Mouse (Mus musculus) neural tube, embryonic 15.5 days (tissue): Measurements from ENCODE around the gene Wdr81. TPM values are rescaled to one million over a fixed set of nuclear protein-coding genes. Genes with fewer than 3 reads are reported as not detected.
A peak's percentile ranks its signal among the peaks of the same experiment; 100 is the strongest.

ENCODE experiments used
- ATAC-seq: fragments of 200-750 bp; cut with Nextera tagmentation; 2 replicates; pipeline ENCODE4 v1.8.0; 2017; ENCODE audit warnings: mild to moderate bottlenecking, moderate TSS enrichment, moderate library complexity; ENCODE audit not compliant: low FRiP score
- H3K27ac ChIP-seq: fragments of 300-500 bp; sonication (generic); replicated peaks from 2 replicates; pipeline ENCODE4 v1.5.1; 2015; ENCODE audit warnings: mild to moderate bottlenecking, inconsistent platforms
- H3K27me3 ChIP-seq: fragments of 300-500 bp; sonication (generic); replicated peaks from 2 replicates; pipeline ENCODE4 v1.6.1; 2015; ENCODE audit warnings: inconsistent platforms
- H3K36me3 ChIP-seq: fragments of 300-500 bp; sonication (generic); 2 replicates; pipeline ENCODE4 v1.6.1; 2015; ENCODE audit warnings: inconsistent platforms
- H3K4me1 ChIP-seq: fragments of 300-500 bp; sonication (generic); 2 replicates; pipeline ENCODE4 v1.6.1; 2015; ENCODE audit warnings: inconsistent platforms
- H3K4me2 ChIP-seq: fragments of 300-500 bp; sonication (generic); 2 replicates; pipeline ENCODE4 v1.6.1; 2015; ENCODE audit warnings: inconsistent platforms, mild to moderate bottlenecking, moderate library complexity
- H3K4me3 ChIP-seq: fragments of 300-500 bp; sonication (generic); replicated peaks from 2 replicates; pipeline ENCODE4 v1.5.1; 2015; ENCODE audit warnings: mild to moderate bottlenecking, inconsistent platforms
- H3K9ac ChIP-seq: fragments of 300-500 bp; sonication (generic); replicated peaks from 2 replicates; pipeline ENCODE4 v1.6.1; 2015; ENCODE audit warnings: mild to moderate bottlenecking, inconsistent platforms
- H3K9me3 ChIP-seq: fragments of 300-500 bp; sonication (generic); replicated peaks from 2 replicates; pipeline ENCODE4 v1.6.1; 2016; ENCODE audit warnings: inconsistent platforms
- WGBS: fragments of 180-500 bp; shearing (Covaris S2); methylation state at CpG from one replicate; pipeline ENCODE4 v1.1.7; 2015; ENCODE audit warnings: mixed read lengths; 5-methylcytosine and 5-hydroxymethylcytosine counted together
- polyA plus RNA-seq: library from polyadenylated mRNA; unstranded; fragments of >200 nt; fragmentation: Nextera tagmentation; extraction: Ambion mirVana; gene quantifications from 2 replicates; pipeline ENCODE4 v1.2.1, GENCODE M21; 2015

The Wdr81 gene
- polyA plus RNA-seq, 1 experiment from 2014 or later, result 6.3 TPM

DNA sequence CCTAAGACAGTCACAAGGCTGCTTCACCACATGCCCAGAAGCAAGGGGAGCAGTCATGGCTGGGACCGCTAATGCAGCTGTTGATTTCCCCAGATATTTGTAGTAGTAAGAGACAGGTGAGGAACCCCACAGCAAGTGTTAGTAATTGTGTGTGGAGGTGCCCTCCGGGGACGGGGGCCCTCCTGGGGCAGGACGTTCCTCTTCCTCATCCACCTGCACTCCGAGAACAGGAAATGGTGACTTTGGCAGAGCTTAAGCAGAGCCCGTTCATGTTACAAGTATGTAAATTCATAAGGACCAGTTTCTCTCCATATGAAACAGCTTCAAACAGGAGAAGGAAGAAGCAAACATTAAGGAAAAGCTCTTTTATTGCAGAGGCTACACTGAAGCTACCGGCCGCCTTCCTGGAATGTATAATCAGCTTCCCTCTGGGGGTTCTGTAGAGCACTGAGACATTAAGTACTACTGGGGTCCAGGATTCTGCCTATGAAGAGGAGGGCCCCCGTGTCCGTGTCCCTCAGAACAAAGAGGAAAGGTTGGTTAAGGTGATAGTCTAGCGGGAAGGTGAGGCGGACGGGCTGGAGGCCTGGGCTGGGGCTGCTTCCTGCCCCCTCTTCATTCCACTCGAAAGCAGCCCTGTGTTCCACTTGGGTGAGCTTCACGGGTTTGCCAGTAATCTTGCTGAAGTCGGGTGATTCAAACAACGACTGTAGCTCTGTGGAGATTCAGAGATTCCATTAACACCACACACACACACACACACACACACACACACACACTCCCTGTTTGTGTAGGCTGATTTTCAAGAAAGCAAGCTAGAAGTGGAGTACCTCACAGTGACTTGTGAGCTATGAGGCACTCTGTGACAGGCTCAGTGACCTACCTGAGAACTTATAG lies 44.6 kb downstream of the Wdr81 start:
- Histone ChIP-seq H3K27ac (peak overlapping the region; percentile 58), H3K4me1 (no peaks in the 10 kb centered on the region), H3K4me2 (no peak overlapping the region), H3K4me3 (no peak overlapping the region), H3K27me3 (no peaks in the 10 kb centered on the region), H3K36me3 (peaks cover 3% of the 10 kb centered on the region; the same call in 1 of the 2 replicates), H3K9ac (no peak overlapping the region), H3K9me3 (no peaks in the 10 kb centered on the region)
- 74% methylated on average over 17 of the region's 17 CpGs for WGBS
- no peak for ATAC-seq

DNA sequence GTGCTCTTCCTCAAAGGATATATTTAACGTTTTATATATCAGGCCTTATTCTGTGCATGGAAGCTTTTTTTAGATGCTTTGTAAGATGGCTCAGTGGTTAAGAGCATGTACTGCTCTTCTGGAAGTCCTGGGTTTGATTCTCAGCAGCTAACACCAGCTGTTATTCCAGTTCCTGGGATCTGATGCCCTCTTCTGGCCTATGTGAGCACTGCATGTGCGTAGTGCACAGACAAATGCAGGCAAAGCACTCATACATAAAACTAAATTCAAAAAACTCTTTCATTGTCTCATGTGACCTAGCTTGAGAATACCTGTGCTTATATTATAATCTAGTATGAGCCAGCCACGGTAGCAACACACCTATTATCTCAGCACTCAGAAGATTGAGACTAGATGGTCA lies 47.7 kb downstream of the Wdr81 start:
- H3K9me3 ChIP-seq, result no peaks in the 10 kb centered on the region
- whole genome bisulfite sequencing, result 52% methylated on average over 3 of the region's 3 CpGs
- H3K4me1 ChIP-seq, result no peaks in the 10 kb centered on the region
- no peak for ATAC-seq
- H3K27me3 ChIP-seq, result no peaks in the 10 kb centered on the region
- H3K4me3 ChIP-seq, result no peak overlapping the region
- H3K27ac ChIP-seq, result no peak overlapping the region
- H3K36me3 ChIP-seq, result peaks cover 3% of the 10 kb centered on the region; the same call in 1 of the 2 replicates
- no peak overlapping the region for H3K4me2 ChIP-seq
- no peak overlapping the region for H3K9ac ChIP-seq

DNA sequence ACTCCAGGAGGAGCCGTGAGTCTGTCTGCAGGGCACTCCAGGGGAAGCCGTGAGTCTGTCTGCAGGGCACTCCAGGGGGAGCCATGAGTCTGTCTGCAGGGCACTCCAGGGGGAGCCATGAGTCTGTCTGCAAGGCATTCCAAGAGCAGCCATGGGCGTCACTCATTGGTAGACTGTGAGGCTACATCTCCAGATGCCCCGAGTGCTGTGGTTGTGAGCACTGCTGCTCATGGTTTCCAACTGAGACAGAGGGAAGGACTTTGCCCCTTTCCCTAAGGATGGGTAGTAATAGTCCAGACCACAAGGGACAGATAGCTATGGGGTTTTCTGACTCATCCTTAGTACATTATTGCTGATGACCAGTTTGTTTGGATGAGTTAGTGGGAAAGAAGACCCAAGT lies 48.4 kb downstream of the Wdr81 start:
- no peaks in the 10 kb centered on the region for H3K9me3 ChIP-seq
- peaks cover 3% of the 10 kb centered on the region; the same call in 1 of the 2 replicates for H3K36me3 ChIP-seq
- no peak overlapping the region for H3K4me2 ChIP-seq
- no peaks in the 10 kb centered on the region for H3K27me3 ChIP-seq
- no peaks in the 10 kb centered on the region for H3K4me1 ChIP-seq
- 64% methylated on average over 4 of the region's 4 CpGs for WGBS
- H3K4me3 ChIP-seq, result no peak overlapping the region
- no peak overlapping the region for H3K9ac ChIP-seq
- no peak overlapping the region for H3K27ac ChIP-seq
- ATAC-seq, result no peak

DNA sequence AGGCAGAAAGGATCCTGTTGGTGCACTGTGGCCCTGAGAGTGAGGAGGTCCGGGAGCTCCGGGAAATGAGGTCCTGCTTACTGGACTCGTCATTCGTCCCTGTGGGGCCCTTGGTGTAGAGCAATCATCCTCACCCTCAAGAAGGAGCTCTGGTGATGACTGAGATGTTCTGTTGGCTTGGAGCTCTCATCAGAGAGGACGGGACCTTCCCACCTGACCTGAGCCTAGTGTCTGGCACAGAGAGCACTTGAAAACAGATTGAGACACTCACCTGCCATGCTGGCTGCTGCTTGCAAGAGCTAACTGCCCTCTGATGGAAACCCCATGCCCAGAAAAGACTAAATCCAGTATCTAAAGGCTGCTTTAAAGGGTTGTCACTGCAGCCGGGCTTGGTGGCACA lies 49.7 kb downstream of the Wdr81 start:
- WGBS, result 95% methylated on average over 6 of the region's 6 CpGs
- ATAC-seq, result no peak
- no peak overlapping the region for H3K4me3 ChIP-seq
- H3K9me3 ChIP-seq, result no peaks in the 10 kb centered on the region
- H3K4me1 ChIP-seq, result no peaks in the 10 kb centered on the region
- H3K27me3 ChIP-seq, result no peaks in the 10 kb centered on the region
- no peak overlapping the region for H3K4me2 ChIP-seq
- H3K9ac ChIP-seq, result no peak overlapping the region
- H3K27ac ChIP-seq, result no peak overlapping the region
- H3K36me3 ChIP-seq, result no peaks in the 10 kb centered on the region

DNA sequence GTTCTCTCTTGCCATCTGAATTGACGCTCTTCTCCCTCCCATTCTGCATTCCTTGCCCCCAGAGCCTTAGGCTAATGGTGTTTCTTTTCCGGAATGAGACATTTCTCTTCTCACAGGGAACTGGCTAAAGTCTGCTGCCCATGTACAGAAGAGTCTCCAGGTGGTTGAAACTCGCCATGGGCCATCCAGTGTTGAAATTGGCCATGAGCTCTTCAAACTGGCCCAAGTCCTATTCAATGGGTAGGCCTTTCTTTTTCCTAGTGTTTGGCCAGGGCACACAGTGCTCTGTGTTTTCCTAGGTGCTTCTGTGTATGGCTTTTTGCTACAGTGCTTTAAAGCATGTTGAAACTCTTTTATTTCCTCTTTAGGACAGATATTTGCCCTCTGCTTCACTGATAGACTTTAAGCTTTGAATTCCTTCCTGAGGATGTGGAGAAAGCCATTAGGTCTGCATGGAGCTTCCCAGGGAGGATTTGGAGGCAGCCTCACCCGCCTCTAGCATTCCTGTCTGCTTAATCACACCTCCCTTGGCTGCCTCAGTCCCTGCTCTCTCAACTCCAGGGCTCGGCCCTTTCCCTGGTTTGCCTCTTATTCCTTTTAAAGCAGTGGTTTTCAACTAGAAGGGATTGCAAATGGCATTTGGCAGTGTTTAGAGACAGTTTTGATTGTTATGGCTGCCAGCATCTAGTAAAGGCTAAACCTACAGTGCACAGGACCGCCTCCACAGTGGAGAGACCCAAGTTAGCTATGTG lies 51.0 kb downstream of the Wdr81 start:
- WGBS, result 82% methylated on average over 6 of the region's 6 CpGs
- no peaks in the 10 kb centered on the region for H3K36me3 ChIP-seq
- no peak overlapping the region for H3K27ac ChIP-seq
- no peaks in the 10 kb centered on the region for H3K4me1 ChIP-seq
- H3K9me3 ChIP-seq, result no peaks in the 10 kb centered on the region
- no peak overlapping the region for H3K9ac ChIP-seq
- H3K27me3 ChIP-seq, result no peaks in the 10 kb centered on the region
- no peak overlapping the region for H3K4me2 ChIP-seq
- H3K4me3 ChIP-seq, result no peak overlapping the region
- ATAC-seq, result no peak

DNA sequence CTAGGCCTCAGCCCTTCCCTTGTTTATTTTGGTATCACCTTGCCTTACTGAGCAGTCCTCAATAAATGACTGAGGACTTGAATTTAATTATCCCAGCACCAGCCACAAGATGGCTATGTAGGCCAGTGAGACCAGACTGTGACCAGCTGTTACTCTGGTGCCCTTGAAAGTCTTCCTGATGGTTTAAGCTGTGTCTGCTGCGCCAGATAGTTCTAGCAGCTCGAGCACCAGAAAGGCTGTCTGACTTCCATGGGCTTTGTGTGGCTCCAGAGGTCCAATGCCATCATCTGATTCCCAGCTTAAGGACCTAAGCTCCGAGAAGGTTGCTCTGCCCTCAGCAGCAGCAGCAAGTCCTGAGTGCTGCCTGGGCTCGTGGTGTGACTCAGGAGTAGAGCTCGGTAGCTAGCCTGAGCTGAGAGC lies 52.2 kb downstream of the Wdr81 start:
- peak overlapping the region; percentile 28; the same call in 1 of the 2 replicates for H3K27ac ChIP-seq

DNA sequence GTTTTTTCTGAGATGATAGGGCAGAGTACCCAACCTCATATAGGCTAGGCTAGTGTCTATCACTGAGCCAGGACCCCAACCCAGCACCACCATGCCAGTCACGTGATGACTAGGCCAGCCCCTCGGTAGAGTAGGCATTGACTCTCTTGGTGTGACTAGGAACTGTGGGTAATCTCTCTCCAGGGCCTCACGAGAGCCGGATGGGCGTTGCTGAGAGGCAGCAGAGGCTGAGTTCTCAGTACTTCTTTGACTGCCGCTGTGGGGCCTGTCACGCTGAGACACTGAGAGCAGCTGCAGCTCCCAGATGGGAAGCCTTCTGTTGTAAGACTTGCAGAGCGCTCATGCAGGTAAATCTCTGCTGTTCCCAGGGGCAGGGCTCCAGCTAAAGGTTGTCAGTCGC lies 54.4 kb downstream of the Wdr81 start:
- H3K4me2 ChIP-seq, result no peak overlapping the region
- no peak overlapping the region for H3K27ac ChIP-seq
- H3K36me3 ChIP-seq, result no peaks in the 10 kb centered on the region
- H3K4me3 ChIP-seq, result no peak overlapping the region
- H3K4me1 ChIP-seq, result no peaks in the 10 kb centered on the region
- 60% methylated on average over 9 of the region's 9 CpGs for WGBS
- no peak for ATAC-seq
- H3K27me3 ChIP-seq, result no peaks in the 10 kb centered on the region
- no peaks in the 10 kb centered on the region for H3K9me3 ChIP-seq
- no peak overlapping the region for H3K9ac ChIP-seq

More for the DNA sequence above, 52.2 kb downstream of the Wdr81 start:
- ATAC-seq, result peak; percentile 59; the same call in 1 of the 2 replicates
- Histone ChIP-seq H3K27me3 (no peaks in the 10 kb centered on the region), H3K4me1 (no peaks in the 10 kb centered on the region), H3K9ac (no peak overlapping the region), H3K4me3 (no peak overlapping the region), H3K9me3 (no peaks in the 10 kb centered on the region), H3K36me3 (no peaks in the 10 kb centered on the region), H3K4me2 (no peak overlapping the region)
- 67% methylated on average over 5 of the region's 5 CpGs for WGBS

DNA sequence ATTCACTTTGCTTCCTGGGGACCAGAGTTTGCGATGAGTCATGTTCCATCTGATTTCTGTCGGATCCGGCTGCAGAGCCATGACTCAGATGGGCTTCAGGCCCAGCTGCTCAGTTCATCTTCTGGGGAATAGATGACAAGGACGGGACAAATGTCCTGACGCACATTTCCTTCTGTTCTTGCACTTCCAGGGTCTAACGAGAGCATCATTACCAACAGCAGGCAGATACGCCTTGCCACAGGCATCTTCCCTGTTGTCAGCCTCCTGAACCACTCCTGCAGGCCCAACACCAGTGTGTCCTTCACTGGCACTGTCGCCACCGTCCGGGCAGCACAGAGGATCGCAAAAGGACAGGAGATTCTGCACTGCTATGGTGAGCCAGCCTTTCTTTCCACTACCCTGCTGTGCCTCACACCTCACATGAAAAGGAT lies 55.1 kb downstream of the Wdr81 start:
- Histone ChIP-seq H3K9me3 (no peaks in the 10 kb centered on the region), H3K4me1 (no peaks in the 10 kb centered on the region), H3K9ac (no peak overlapping the region), H3K27me3 (no peaks in the 10 kb centered on the region), H3K36me3 (no peaks in the 10 kb centered on the region), H3K4me3 (no peak overlapping the region), H3K27ac (no peak overlapping the region), H3K4me2 (no peak overlapping the region)
- WGBS, result 81% methylated on average over 11 of the region's 11 CpGs
- no peak for ATAC-seq

DNA sequence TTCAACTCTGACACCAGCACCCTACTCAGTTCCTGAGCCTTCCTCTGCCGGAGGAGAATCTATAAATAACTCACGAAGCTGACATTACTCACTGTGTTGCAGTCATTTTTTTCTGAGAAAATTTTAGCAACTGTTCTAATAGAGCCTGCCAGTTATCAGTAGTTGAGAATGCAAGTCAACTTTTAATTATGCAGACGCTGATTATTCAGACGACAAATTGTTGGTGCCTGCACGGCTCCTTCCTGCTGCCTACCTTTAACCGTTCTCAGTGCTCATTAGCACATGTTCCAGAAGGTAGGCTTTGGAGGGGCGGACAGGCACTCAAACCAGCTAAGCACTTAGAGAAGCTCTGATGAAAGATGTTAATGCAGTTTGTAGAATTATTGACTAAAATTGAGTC lies 57.1 kb downstream of the Wdr81 start:
- WGBS, result 79% methylated on average over 7 of the region's 7 CpGs
- H3K9ac ChIP-seq, result no peak overlapping the region
- H3K27ac ChIP-seq, result no peak overlapping the region
- no peak overlapping the region for H3K4me2 ChIP-seq
- H3K36me3 ChIP-seq, result no peaks in the 10 kb centered on the region
- no peaks in the 10 kb centered on the region for H3K27me3 ChIP-seq
- H3K9me3 ChIP-seq, result no peaks in the 10 kb centered on the region
- ATAC-seq, result no peak
- no peak overlapping the region for H3K4me3 ChIP-seq
- no peaks in the 10 kb centered on the region for H3K4me1 ChIP-seq

DNA sequence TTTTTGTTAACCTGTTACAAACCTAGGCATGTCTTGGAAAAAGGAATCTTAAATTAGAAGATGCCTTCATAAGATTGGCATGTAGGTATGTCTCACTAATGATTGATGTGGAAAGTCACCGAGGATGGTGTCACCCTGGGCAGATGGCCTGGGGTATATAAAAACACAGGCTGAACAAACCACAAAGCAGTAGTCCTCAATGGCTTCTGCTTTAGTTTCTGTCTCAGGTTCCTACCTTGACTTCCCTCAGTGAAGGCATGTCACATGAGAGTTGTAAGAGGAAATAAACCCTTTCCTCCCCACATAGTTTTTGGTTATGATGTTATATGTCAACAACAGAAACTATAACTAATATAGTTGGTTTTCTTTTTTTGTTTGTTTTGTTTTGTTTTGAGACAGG lies 58.9 kb downstream of the Wdr81 start:
- H3K4me3 ChIP-seq, result no peak overlapping the region
- no peak for ATAC-seq
- WGBS, result 89% methylated on average over 1 of the region's 1 CpGs

More for the DNA sequence above, 58.9 kb downstream of the Wdr81 start:
- H3K36me3 ChIP-seq, result no peaks in the 10 kb centered on the region
- H3K9me3 ChIP-seq, result no peaks in the 10 kb centered on the region
- H3K9ac ChIP-seq, result no peak overlapping the region
- no peaks in the 10 kb centered on the region for H3K27me3 ChIP-seq
- no peak overlapping the region for H3K27ac ChIP-seq
- no peaks in the 10 kb centered on the region for H3K4me1 ChIP-seq
- no peak overlapping the region for H3K4me2 ChIP-seq
